Mouse (Mus musculus) embryo, embryonic 9.5 days (tissue): ENCODE measurements at regions not wholly inside any gene's neighbourhood (a gene's known extent, or its start where the extent isn't known, plus 50 kb on each side); places are given as distances from the start of the nearest gene placed in this dataset.

ENCODE experiments used
- DNase-seq: peaks from one replicate; pipeline ENCODE4 v3.0.0-alpha.2; 2017; ENCODE audit errors: extremely low spot score

DNA sequence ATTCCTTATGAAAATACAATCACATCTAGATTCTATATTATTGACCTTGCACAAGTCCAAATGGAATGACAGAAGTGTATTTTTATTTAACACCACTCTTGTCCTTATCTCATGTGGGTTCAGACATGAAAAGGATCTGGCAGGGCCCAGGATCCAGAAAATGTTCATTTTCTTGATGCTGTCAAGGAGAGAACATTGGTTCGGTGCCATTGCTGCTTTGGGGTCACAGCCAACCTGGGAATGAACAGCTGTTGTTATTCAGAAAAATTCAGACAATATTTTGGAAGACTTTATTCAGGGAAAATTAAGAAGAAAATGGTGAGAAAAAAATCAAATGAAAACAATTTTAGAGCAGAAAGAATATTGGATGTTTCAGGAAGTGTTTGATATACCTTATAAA is 590.0 kb downstream of the Iqcm start:
- DNase-seq, result no peak

DNA sequence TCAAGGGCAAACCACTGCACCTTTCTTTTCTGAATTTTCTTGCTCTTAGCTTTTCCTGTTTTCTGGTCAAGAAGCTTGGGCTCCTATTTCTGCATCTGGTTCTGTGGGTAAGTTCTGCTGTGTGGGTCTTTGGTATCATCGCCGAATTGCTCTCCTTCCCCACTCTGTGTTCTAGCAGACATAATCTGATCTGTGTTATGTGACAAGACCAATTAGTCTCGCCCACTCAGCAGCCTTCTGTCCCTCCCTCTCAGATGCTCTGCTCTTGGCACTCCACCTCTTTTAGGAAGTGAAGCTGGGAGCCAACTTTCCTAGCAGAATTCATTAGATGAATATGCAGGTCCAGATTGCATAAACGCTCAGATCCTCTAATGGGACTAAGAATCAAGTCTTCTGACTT is 603.5 kb downstream of the Iqcm start:
- DNase-seq, result no peak

DNA sequence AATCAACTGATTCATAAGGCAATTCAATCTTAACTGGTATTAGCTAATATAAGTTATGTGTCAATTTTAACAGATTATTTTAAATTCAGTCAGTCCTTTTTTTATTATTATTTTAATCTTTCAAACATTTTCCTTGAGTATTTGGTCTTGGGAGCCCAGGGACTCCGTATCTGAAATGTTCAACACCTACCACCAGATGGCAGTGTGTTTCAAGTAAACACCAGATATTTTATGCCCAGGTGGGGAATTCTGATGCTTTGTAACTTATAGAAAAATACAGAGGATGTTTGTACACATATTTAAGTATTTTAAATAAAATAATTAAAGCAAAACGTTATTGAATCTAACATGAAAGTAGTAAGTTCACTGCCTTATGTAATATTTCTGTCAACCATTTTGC is 619.2 kb downstream of the Iqcm start:
- DNase-seq, result peak; percentile 27

DNA sequence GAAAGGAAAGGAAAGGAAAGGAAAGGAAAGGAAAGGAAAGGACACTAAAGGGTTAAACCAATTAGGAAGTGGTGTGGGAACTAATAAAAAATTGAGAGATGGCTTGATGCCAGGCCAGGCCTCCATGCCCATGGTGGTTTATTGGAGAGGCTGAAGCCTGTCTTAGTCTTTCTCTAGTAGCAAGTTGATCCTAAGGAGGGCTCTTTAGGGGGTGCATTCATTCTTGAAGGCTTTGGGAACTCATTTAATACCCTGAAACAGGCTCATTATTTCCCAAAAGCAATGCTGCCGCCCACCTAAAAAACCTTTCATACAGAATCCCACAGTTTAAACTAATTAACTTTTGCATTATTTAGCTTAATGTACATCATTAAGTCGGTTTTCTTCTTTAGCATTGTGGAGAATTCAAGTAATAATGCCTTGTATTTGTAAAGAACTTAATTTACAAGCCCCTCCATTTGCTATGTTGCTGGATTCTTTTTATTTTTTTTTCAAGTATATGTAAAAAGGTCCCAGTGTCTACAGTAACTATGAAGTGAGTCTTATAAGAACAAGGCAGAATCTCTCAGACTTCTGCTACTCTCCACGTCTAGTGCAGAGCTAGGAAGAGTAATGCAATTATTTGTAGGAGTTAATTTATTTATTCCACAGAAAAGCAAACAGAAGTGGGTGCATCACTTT is 624.3 kb downstream of the Iqcm start:
- no peak for DNase-seq

DNA sequence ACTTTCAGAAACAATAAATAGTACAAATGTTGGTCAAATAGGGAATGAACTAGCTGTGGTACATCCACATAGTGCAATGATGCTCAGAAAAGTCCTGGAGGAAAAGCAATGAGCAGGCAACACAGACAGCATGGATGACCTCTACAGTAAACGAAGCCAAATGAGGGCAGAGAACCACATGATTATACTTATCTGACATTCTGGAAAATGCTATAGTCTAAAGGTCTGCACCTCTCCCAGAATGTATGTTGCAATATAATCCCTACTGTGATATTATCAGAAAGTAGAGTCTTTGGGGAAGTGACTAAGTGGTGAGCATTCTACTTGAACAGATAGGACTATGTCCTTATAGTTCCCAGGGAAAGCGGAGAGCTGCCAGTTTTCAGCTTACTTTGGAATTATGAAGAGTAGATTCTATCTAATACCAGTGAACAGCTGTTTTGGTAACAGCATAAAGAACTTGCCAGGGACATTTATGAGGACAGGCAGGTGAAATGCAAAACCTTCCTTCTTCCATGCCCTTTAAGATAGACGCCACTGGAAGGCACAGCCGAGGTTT is 672.2 kb downstream of the Iqcm start:
- DNase-seq, result no peak

DNA sequence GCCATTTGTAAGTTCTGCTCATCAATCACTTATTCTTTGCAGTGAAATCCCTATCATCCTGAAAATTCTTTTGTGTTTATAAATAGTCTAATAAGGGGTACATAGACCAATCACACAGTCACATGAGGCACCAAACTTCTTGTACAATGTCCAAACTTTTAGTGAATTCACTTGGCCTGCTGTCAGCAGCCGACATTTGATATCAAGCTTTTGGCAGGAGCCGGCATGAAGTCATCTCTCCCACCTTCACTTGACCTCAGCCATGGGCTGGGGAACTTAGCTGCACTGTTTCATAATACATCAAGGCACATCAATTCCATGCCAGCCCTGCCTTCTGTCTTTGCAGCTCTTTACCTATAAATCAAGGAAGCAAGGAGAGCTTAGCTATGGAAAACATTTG is 679.0 kb downstream of the Iqcm start:
- no peak for DNase-seq

DNA sequence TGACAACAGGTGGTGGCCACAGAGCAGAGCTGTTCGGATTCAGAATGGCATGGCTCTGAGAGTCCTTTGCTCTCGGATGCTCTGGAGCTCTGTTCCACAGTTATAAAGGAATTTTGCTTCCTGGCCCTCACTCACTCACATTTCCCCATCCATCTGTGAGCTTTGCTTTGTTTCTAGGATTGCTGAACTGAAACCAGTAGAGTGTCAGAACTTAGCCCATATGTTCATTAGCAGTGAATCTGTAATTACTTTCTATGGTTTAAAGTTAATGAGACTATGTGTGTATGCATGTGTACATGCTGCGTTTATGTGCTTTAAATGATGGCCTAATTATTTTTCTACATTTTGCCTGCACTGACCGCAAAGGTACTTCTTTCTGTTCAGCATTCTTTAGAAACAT is 688.7 kb downstream of the Iqcm start:
- no peak for DNase-seq

DNA sequence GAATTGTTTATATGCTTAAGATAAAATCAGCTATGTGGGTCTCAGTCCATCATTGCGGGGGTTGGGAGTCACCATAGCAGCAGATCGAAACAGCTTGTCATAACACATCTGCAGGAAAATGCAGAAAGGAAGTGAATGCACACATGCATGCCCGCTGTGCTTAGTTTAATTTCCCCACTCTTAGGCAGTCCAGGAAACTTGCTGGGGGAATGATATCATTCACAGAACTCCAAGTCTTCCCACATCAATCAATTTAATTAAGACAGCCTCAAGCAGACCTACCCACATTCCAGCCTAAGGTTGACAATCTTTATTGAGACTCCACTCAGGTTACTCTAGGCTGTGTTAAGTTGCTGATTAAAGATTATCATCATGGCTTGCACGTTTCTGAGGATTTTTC is 700.2 kb downstream of the Iqcm start:
- no peak for DNase-seq

DNA sequence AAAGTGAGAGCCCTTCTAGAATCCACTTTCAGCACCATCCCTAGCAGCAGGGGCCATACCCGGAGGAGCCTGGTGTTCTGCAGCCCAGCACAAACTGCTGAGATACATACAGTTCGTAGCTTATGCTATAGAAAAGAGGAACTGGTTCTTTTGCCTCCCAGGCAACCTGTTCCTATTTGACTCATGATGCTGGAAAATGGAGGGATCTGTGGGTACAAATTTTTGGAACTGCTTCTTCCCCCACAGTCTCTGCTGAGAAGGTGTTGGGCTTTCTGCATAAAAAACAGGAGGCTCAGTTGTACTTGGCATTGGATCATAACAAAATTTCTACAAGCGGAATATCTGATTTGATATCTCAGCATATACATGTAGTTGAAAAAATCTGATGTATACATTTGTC is 716.7 kb upstream of the Nr3c2 start:
- no peak for DNase-seq

DNA sequence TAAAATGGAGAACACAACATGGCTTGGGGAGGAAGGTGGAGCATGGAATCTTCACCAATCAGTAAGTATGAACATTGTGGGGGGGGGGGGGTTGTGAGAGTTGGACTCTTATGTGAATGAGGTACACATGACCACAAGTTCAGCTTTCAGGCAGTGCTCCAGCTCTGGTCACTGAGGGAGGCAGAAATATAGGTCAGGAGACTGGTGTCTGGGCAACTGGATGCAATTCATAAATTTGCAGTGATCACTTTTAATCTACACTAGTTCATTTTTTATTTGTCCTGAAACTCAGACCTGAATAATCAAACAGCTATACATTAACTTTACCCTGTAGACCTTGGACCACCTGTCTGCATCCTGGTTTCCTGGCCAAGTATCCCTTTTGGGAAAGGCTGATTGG is 715.4 kb upstream of the Nr3c2 start:
- DNase-seq, result no peak

DNA sequence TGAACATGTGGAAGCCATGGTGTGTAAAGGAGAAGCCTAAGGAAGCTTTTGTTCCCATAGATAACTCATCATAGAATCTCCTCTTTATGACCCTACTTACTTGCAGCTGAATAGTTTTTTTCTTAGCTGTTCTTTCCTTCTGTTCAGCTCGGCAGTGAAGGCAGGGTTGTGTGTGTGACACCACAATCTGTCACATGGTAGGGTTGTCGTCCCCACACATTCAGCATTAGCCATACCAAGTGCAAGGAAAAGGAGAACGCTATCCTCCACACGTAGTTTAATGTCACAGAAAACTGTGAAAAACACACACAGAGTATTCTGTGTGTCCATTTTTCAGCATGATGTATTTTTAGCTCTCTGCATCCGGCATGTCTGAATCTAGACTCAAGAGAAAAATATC is 711.9 kb upstream of the Nr3c2 start:
- no peak for DNase-seq

DNA sequence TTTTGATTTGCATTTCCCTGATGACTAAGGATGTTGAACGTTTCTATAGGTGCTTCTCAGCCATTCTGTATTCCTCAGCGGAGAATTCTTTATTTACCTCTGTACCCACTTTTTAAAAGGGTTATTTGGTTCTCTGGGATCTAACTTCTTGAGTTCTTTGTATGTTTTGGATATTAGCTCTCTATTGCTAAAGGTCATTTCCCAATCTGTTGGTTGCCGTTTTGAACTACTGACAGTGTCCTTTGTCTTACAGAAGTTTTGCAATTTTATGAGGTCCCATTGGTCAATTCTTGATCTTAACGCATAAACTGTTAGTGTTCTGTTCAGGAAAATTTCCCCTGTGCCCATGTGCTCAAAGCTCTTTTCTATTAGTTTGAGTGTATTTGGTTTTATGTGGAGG is 687.4 kb upstream of the Nr3c2 start:
- DNase-seq, result no peak

DNA sequence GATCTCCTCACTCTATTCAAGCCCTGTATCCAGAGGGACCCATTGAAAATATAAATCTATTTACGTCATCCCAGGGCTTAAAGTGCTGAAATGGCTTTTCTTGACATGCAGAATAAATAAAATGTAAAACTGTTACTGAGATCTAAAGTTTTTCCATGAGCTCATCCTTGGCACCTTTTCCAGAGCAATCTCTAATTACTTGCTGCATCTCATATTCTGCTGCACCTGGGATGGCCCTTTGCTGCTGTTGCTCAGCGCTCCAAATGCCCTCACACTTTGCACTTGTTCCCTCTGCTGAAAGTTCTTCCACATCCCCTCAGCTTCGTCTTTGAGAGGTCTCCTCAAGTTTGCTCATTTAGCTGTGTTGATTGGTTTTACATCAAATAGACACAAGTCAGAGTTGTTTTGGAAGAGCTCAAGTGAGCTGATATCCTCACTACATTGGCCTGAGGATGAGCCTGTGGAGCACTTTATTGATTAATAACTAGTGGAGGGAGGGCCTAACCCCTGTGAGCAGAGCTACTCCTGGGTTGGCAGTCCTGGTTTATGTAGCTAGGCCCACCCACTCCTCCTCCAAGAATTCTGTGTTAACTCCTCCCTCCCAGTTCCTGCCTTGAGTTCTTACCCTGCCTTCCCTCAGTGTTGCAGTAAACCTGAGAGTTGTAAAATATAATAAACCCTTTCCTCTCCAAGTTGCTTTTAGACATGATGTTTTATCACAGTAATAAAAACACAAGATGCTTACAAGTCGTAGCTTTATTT is 681.2 kb upstream of the Nr3c2 start:
- no peak for DNase-seq

DNA sequence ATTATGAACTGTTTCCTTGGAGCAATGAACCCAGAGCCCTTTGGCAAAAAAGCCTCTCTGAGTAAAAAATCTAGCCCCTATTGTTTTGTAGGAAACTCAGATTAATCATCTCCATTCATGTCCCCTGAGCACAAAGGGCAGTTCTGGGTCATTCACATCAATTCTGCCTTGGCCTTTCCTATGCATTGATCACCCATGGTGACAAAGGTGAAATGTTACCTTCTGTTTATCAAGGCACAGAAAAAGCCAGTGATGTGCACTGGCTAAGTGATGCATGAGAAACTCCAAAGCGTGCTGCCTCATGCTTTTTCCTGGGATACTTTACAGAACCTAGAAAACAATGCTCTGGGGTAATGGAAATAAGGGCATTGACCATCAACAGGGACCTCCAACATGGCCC is 668.4 kb upstream of the Nr3c2 start:
- DNase-seq, result peak; percentile 24

DNA sequence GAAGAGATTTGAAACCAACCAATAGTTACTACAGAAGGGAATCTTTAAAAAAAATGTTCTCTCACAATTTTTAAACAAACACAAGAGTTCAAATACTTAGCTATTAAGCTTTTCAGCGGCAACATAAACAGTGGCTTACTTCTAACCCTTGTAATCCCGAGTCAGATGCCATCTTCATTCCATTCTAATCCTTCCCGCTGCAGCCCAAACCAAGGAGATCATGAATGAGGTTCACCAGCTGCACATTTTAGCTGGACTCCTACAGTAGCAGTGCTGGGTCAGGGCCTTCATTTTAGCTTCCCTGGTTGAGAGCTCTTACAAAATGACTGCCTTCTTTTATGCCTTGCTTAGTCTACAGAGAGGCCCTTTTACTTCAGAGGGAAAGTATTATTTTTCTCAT is 650.0 kb upstream of the Nr3c2 start:
- no peak for DNase-seq

DNA sequence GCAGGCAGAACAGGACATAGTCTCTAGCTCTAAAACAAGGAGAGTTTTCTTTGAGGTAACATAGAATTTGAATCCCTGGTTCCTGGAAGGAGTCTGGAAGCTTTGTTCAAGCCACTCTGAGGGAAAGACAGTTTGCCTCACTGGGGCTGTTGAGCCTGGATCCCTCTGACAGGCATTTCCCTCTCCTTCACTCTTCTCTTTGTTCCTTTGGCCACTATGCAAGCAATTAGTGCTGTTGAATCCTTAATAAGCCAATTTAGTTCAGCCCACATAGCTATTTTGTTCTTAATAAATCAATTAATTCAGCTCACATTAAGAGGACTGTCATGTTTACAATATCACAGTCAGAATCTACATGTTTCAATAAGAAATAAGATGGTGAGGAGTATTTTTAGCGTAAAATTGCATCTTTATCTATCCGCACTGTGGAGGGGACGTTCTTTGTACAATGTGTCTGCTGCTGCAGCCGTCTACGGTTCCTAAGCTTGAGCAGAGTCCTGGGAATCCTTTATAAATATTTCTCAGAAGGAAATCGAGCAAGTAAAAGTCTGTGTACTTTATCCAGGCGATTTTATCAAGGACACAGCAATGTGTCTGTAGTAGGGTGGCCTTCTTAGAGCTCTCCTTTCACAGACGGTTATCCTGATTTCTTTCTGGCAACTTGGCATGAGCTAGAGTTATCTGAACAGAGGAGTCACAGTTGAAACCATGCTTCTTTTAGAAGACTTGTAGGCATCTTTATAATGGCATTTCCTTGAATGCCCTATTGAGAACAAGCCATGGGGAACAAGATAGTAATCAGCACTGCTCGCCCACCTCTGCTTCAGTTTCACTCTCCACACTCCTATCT is 646.9 kb upstream of the Nr3c2 start:
- DNase-seq, result no peak
